Mouse (Mus musculus): Measurements from ENCODE around the gene Hoxa11.

Hoxa11 gene

GRCm38 (mm10) chr6:52265306-52265912 is 19.8 kb upstream of the Hoxa11 start:
- no peak for DNase-seq (ENCODE audit: low spot score)

- no peak for DNase-seq (ENCODE audit: low spot score)
Observed at GRCm38 (mm10) chr6:52264106-52264790, 18.6 kb upstream of the Hoxa11 start.

- DNase-seq (ENCODE audit: low spot score), result no peak
Observed at GRCm38 (mm10) chr6:52263321-52263585, 17.6 kb upstream of the Hoxa11 start.

GRCm38 (mm10) chr6:52262463-52263320 is 17.1 kb upstream of the Hoxa11 start:
- no peak for DNase-seq (ENCODE audit: low spot score)

GRCm38 (mm10) chr6:52261751-52262462 is 16.3 kb upstream of the Hoxa11 start:
- no peak for DNase-seq (ENCODE audit: low spot score)

- DNase-seq (ENCODE audit: low spot score), result no peak
Observed at GRCm38 (mm10) chr6:52260654-52261575, 15.3 kb upstream of the Hoxa11 start, which contains the start of gene Hoxa13. Hoxa13 (minus strand) TSS chr6:52260880.

GRCm38 (mm10) chr6:52259811-52260261 is 14.2 kb upstream of the Hoxa11 start:
- no peak for DNase-seq (ENCODE audit: low spot score)

GRCm38 (mm10) chr6:52259081-52259790 is 13.6 kb upstream of the Hoxa11 start:
- no peak for DNase-seq (ENCODE audit: low spot score)

GRCm38 (mm10) chr6:52256956-52257355 is 11.3 kb upstream of the Hoxa11 start:
- no peak for DNase-seq (ENCODE audit: low spot score)

- DNase-seq (ENCODE audit: low spot score), result no peak
Observed at GRCm38 (mm10) chr6:52253511-52254500, 8.2 kb upstream of the Hoxa11 start.

GRCm38 (mm10) chr6:52252775-52253376 is 7.3 kb upstream of the Hoxa11 start:
- DNase-seq (ENCODE audit: low spot score), result no peak

- DNase-seq (ENCODE audit: low spot score), result no peak
Observed at GRCm38 (mm10) chr6:52252016-52252774, 6.6 kb upstream of the Hoxa11 start.

- DNase-seq (ENCODE audit: low spot score), result no peak
Observed at GRCm38 (mm10) chr6:52251177-52251879, 5.7 kb upstream of the Hoxa11 start.

GRCm38 (mm10) chr6:52249826-52250225 is 4.2 kb upstream of the Hoxa11 start:
- no peak for DNase-seq (ENCODE audit: low spot score)

- DNase-seq (ENCODE audit: low spot score), result no peak
Observed at GRCm38 (mm10) chr6:52249415-52249738, 3.8 kb upstream of the Hoxa11 start.

GRCm38 (mm10) chr6:52248638-52249414 is 3.2 kb upstream of the Hoxa11 start:
- no peak for DNase-seq (ENCODE audit: low spot score)
